Mouse (Mus musculus) CH12.LX (cell line): ENCODE results near the gene Klk1b27. TPM values are rescaled to one million over a fixed set of nuclear protein-coding genes. Genes with fewer than 3 reads are reported as not detected.
A peak's percentile ranks its signal among the peaks of the same experiment; 100 is the strongest.
"Not testable (repeated sequence)": the region's sequence is repeated elsewhere in the genome, so short reads cannot be mapped to it uniquely, and the experiment has no call there.

ENCODE experiments used
- DNase-seq: peaks from one replicate; pipeline ENCODE4 v3.0.0-alpha.2; 2013; ENCODE audit errors: extremely low read depth
- H3K27ac ChIP-seq: 2 replicates; pipeline ENCODE4 v1.5.1; 2012; ENCODE audit warnings: low read depth, mild to moderate bottlenecking, control low read depth, moderate library complexity; ENCODE audit not compliant: insufficient read depth
- H3K27me3 ChIP-seq: replicated peaks from 2 replicates; pipeline ENCODE3; 2012; ENCODE audit warnings: inconsistent platforms
- H3K36me3 ChIP-seq, 2 experiments: replicated peaks in 1 of 2; 2 replicates each; pipeline versions ENCODE3 to v1.6.1; 2012; ENCODE audit warnings: inconsistent platforms in 1 of 2, low read length in 1 of 2, mild to moderate bottlenecking in 1 of 2, mixed read lengths in 1 of 2, moderate library complexity in 1 of 2; ENCODE audit not compliant: control insufficient read depth in 1 of 2, insufficient read depth in 1 of 2
- H3K4me1 ChIP-seq, 2 experiments: 2 replicates each; pipeline ENCODE4 v1.6.1; 2012; ENCODE audit warnings: inconsistent platforms in 1 of 2, moderate library complexity in 1 of 2; ENCODE audit not compliant: insufficient read depth in 2 of 2, control insufficient read depth in 1 of 2
- H3K4me2 ChIP-seq: 2 replicates; pipeline ENCODE4 v1.6.1; 2012; ENCODE audit warnings: low read depth, mild to moderate bottlenecking, control low read depth; ENCODE audit not compliant: poor library complexity, insufficient read depth, severe bottlenecking
- H3K4me3 ChIP-seq, 3 experiments: fragments of 150-350 bp in 1 of 3; sonication (generic) in 1 of 3; replicated peaks in 1 of 3; 2 replicates each; pipeline versions ENCODE3 to v1.5.1; 2011 to 2012; ENCODE audit warnings: low read depth in 2 of 3, low read length in 2 of 3, mild to moderate bottlenecking in 2 of 3, moderate library complexity in 2 of 3, control low read depth in 1 of 3, improper control_type of control experiment in 1 of 3, inconsistent platforms in 1 of 3, mixed read lengths in 1 of 3; ENCODE audit not compliant: poor library complexity in 1 of 3
- H3K79me2 ChIP-seq: replicated peaks from 2 replicates; pipeline ENCODE4 v1.6.1; 2012; ENCODE audit warnings: mild to moderate bottlenecking, moderate library complexity; ENCODE audit not compliant: control insufficient read depth, poor library complexity, insufficient read depth, severe bottlenecking; ENCODE audit errors: extremely low read depth
- H3K9ac ChIP-seq: 2 replicates; pipeline ENCODE4 v1.6.1; 2012; ENCODE audit warnings: low read depth, mild to moderate bottlenecking, control low read depth, moderate library complexity; ENCODE audit not compliant: insufficient read depth
- H3K9me3 ChIP-seq: replicated peaks from 2 replicates; pipeline ENCODE3; 2012; ENCODE audit warnings: low read length, inconsistent platforms, mixed read lengths
- CTCF ChIP-seq, 2 experiments: IDR thresholded peaks in 1 of 2; conservative IDR thresholded peaks in 1 of 2; 2 replicates each; pipeline ENCODE4 v1.5.1; 2011 to 2012; ENCODE audit warnings: low read depth in 2 of 2, low read length in 2 of 2, improper control_type of control experiment in 1 of 2, inconsistent platforms in 1 of 2, mild to moderate bottlenecking in 1 of 2, moderate library complexity in 1 of 2
- IRF4 ChIP-seq: IDR thresholded peaks from 2 replicates; pipeline ENCODE4 v1.6.1; 2014; ENCODE audit warnings: low read depth, mild to moderate bottlenecking, inconsistent platforms, low read length, improper control_type of control experiment
- dilution Hi-C: fragments of 300-500 bp; cut with MboI; formaldehyde crosslinking; loops from 2 replicates; pipeline ENCODE4 v1.14.3; 2020; ENCODE audit warnings: low sequenced_read_pairs; ENCODE audit not compliant: extremely low pct_unique_long_range_greater_than_20kb, extremely low pct_ligation_motif_present
- in situ Hi-C: fragments of 300-500 bp; cut with MboI; formaldehyde crosslinking; loops from 3 replicates; pipeline ENCODE4 v1.14.3; 2019; ENCODE audit warnings: low sequenced_read_pairs, low pct_ligation_motif_present, low pct_unique_long_range_greater_than_20kb, mixed read lengths
- polyA plus RNA-seq: library from polyadenylated mRNA; unstranded; fragments of >175 nt; gene quantifications from 2 replicates; pipeline ENCODE4 v1.2.1, GENCODE M21; 2012; ENCODE audit warnings: low read depth; ENCODE audit not compliant: insufficient read length
- total RNA-seq, 2 experiments: library from RNA; depleted of rRNA; stranded (reverse); fragments of 300-350 nt in 1 of 2; fragments of >200 nt in 1 of 2; gene quantifications; 2 replicates each; pipeline ENCODE4 v1.2.3; 2012 to 2014

Gene Klk1b27
- total RNA-seq (2012; rRNA removed) (0.29 TPM in 1 of 2 replicates, not detected in the other), total RNA-seq (2014; rRNA removed) (0.69 and 0.75 TPM in 2 replicates), polyA plus RNA-seq (not detected in 2 replicates)

- H3K4me2 ChIP-seq, H3K27ac ChIP-seq, H3K4me3 ChIP-seq, DNase-seq, H3K36me3 ChIP-seq, H3K79me2 ChIP-seq, H3K9me3 ChIP-seq, H3K9ac ChIP-seq, H3K4me1 ChIP-seq, dilution Hi-C loops, H3K27me3 ChIP-seq: not testable (repeated sequence)
- in situ Hi-C loops, result loop anchor here (10.0 kb wide), 1 partner anchor 47 kb away; no protein-coding TSS in a partner anchor
Observed at GRCm38 (mm10) chr7:44051990-44052389, at the start of gene Klk1b27. TSS of gene Klk1b27 (plus strand) at chr7:44052290.

DNA sequence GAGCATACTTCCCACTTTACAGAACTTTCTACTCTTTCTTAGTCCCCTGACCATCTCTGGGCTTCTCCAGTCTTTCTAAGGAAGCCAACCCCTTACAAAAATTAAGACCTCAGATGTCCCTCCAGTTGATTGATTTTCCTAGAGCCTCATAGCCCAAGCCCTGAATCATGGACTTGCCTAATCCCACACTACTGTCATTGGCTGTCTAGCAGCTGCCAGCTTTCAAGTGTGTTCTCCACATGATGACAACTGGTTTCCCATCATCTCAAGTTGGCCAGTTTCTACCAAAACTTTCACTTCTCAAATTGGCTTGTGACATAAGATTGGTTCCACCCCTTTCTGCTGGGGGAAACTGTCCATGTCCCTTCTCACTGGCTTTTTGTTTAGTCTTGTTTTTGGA, 47.2 kb upstream of the Klk1b27 start:
- no peak overlapping the region for H3K4me2 ChIP-seq
- dilution Hi-C loops, result no loop called here
- H3K27me3 ChIP-seq, result no peaks in the 10 kb centered on the region
- TF ChIP-seq CTCF (conservative IDR thresholded peaks at IDR 0.05 in 1 of 2, IDR thresholded peaks at IDR 0.05 in 1 of 2; ENCODE audit: low read depth in 2 of 2, low read length in 2 of 2), result no peak
- TF ChIP-seq IRF4, result peak; percentile 28; the same call in 1 of the 2 replicates
- TF ChIP-seq, all 38 proteins: peak for 1
- Histone ChIP-seq H3K9me3 (no peaks in the 10 kb centered on the region), H3K36me3 (no peaks in the 10 kb centered on the region), H3K4me1 (peaks cover 0 to 12% of the 10 kb centered on the region in 2 experiments; a peak in 2 of 4 replicates), H3K4me3 (no peak overlapping the region), H3K79me2 (no peaks in the 10 kb centered on the region), H3K9ac (no peak overlapping the region), H3K27ac (no peak overlapping the region)
- in situ Hi-C loops, result loop anchor here (5.0 to 10.0 kb wide), 2 partner anchors 50 to 102 kb away; partner anchors contain the start of gene Klk1b27
- DNase-seq, result peak; percentile 31

GRCm38 (mm10) chr7:44011868-44012267, 40.2 kb upstream of the Klk1b27 start, which contains the start of gene Klk1b26:
TSS of gene Klk1b26 (plus strand) at chr7:44012168.
- H3K9me3 ChIP-seq, H3K27me3 ChIP-seq, DNase-seq, H3K4me3 ChIP-seq, H3K79me2 ChIP-seq, H3K4me2 ChIP-seq, H3K36me3 ChIP-seq, H3K9ac ChIP-seq, H3K27ac ChIP-seq, dilution Hi-C loops: not testable (repeated sequence)
- in situ Hi-C loops, result loop anchor here (5.0 kb wide), 1 partner anchor 125 kb away; the partner anchor contains the start of gene Klk1b16
- H3K4me1 ChIP-seq, result peaks cover 0 to 10% of the 10 kb centered on the region in 2 experiments; a peak in 2 of 4 replicates

DNA sequence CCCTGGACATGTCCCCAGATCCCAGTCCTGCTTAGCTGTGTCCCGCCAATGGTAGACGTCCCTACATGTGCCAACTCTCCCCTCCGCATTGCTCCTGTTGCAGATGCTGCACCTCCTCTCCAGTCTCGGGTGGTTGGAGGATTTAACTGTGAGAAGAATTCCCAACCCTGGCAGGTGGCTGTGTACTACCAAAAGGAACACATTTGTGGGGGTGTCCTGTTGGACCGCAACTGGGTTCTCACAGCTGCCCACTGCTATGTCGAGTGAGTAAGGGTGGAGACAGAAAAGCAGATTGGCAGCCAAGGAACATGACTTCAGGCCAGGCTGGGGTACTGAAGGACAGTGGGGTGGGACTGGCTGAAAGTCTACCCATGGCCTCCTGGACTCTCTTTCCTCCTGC, 37.4 kb upstream of the Klk1b27 start:
- H3K79me2 ChIP-seq, dilution Hi-C loops, H3K4me2 ChIP-seq, H3K27me3 ChIP-seq, H3K27ac ChIP-seq, H3K9ac ChIP-seq, H3K36me3 ChIP-seq, H3K4me3 ChIP-seq, H3K9me3 ChIP-seq, DNase-seq: not testable (repeated sequence)
- in situ Hi-C loops, result loop anchor here (5.0 kb wide), 1 partner anchor 123 kb away; the partner anchor contains the start of gene Klk1b16
- H3K4me1 ChIP-seq, result peaks cover 0 to 10% of the 10 kb centered on the region in 2 experiments; a peak in 2 of 4 replicates
